Mouse (Mus musculus): Measurements from ENCODE around the gene Tipin.

DNA sequence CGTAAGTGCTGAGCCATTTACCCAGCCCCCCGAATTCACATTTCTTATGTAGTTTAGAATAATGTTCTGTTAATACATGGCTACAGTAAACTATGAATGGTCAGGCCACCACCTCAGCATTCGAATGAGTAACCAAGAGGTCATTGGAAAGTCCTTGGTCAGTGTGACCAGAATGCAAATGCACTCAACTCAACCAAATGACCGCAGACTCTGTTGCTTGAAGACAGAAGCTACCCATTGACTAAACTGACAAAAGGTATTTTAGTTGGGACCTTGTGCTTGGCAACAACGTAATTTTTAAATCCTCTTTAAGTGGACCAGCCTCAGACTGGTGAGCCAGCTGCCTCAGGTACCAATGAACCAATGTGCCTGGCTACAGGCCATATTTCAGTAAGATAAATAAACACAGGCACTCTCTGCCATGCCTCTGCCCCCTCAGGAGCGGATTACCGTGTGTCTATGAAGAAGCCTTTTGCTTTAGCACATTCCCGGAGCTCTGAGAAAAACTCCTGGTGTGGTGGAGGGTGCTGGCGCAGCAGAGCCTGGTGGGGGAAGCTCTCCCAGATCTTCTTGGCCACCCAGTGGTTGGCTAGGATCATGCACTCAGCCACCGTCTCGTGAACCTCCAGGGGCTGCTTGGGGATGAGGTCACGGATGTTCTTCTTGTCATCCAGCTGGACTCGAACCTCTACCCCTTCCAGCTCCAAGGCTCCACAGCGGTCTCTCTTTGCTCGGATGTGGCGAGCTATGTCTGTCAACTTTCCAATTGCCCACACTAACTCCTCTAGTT is 29.8 kb downstream of the Tipin start:
- no peak for TF ChIP-seq BHLHE40 (IDR thresholded peaks at IDR 0.05; ENCODE audit: low read depth, low read length)
- no peak for TF ChIP-seq E2F4 (IDR thresholded peaks at IDR 0.05; ENCODE audit: insufficient replicate concordance, low read depth, low read length)
- TF ChIP-seq EP300 (IDR thresholded peaks at IDR 0.05; ENCODE audit: low read length): no peak
- no peak for TF ChIP-seq NELFE (IDR thresholded peaks at IDR 0.05; ENCODE audit: low read depth, low read length)
- TF ChIP-seq USF1 (IDR thresholded peaks at IDR 0.05; ENCODE audit: low read depth, low read length): no peak
- no peak for TF ChIP-seq ZNF384 (IDR thresholded peaks at IDR 0.05; ENCODE audit: low read depth, low read length)
- no peak for TF ChIP-seq MAX (IDR thresholded peaks at IDR 0.05; ENCODE audit: low read length)

Measured in CH12.LX (cell line).